Mouse (Mus musculus) subcutaneous adipose tissue, adult 2 months (tissue): ENCODE data around the gene Tcn2. TPM values are rescaled to one million over a fixed set of nuclear protein-coding genes. Genes with fewer than 3 reads are reported as not detected.

ENCODE experiments used
- polyA plus RNA-seq: library from polyadenylated mRNA; depleted of rRNA; stranded (reverse); fragments of >200 nt; gene quantifications from 2 replicates; pipeline ENCODE4 v1.2.3, GENCODE M21; 2012; ENCODE audit warnings: low replicate concordance; rRNA removed

Gene Tcn2
- polyA plus RNA-seq = 208 and 346 TPM in 2 replicates

GRCm38 (mm10) chr11:3931511-3932211, at the start of gene Tcn2:
TSS of gene Tcn2 (minus strand) at chr11:3932159.

GRCm38 (mm10) chr11:3976678-3977077, 44.7 kb upstream of the Tcn2 start, which contains the start of gene 4930556J24Rik:
TSS of gene 4930556J24Rik (minus strand) at chr11:3976778.

GRCm38 (mm10) chr11:3963610-3964415, 31.9 kb upstream of the Tcn2 start, which contains the start of gene Pes1:
TSS of gene Pes1 (plus strand) at chr11:3963975.

GRCm38 (mm10) chr11:3914109-3914840, 17.7 kb downstream of the Tcn2 start, which contains the start of gene Slc35e4:
TSS of gene Slc35e4 (minus strand) at chr11:3914664.

GRCm38 (mm10) chr11:3894406-3895281, 37.3 kb downstream of the Tcn2 start, which contains the start of the genes 4921536K21Rik and Dusp18:
TSS of gene 4921536K21Rik (minus strand) at chr11:3895098.
TSS of gene Dusp18 (plus strand) at chr11:3895240.

Other genes with a start within 250 kb of the Tcn2 start
- 2.4 and 4.8 TPM in 2 replicates for gene Osbp2, start 68.3 kb downstream of the Tcn2 start, polyA plus RNA-seq
- 0.76 and 0.80 TPM in 2 replicates for gene 4921536K21Rik, start 37.1 kb downstream of the Tcn2 start, polyA plus RNA-seq
- 11.0 and 16.4 TPM in 2 replicates for gene Dusp18, start 36.9 kb downstream of the Tcn2 start, polyA plus RNA-seq
- 14.7 and 14.8 TPM in 2 replicates for gene Slc35e4, start 17.5 kb downstream of the Tcn2 start, polyA plus RNA-seq
- gene Pes1, start 31.8 kb upstream of the Tcn2 start, polyA plus RNA-seq = 37.2 and 61.0 TPM in 2 replicates
- not detected in 2 replicates for gene 4930556J24Rik, start 44.6 kb upstream of the Tcn2 start, polyA plus RNA-seq
- gene Gal3st1, start 51.5 kb upstream of the Tcn2 start, polyA plus RNA-seq = 0.49 and 10.0 TPM in 2 replicates
- gene Sec14l4, start 99.3 kb upstream of the Tcn2 start, polyA plus RNA-seq = 0.58 and 1.5 TPM in 2 replicates
- gene Sec14l3, start 132.7 kb upstream of the Tcn2 start, polyA plus RNA-seq = 0.07 TPM in 1 of 2 replicates, not detected in the other
- 13.4 and 16.3 TPM in 2 replicates for gene Mtfp1, start 163.3 kb upstream of the Tcn2 start, polyA plus RNA-seq
- gene Sec14l2, start 191.3 kb upstream of the Tcn2 start, polyA plus RNA-seq = 1.0 and 1.6 TPM in 2 replicates
- gene Rnf215, start 203.0 kb upstream of the Tcn2 start, polyA plus RNA-seq = 37.3 and 38.1 TPM in 2 replicates
- gene Ccdc157, start 228.1 kb upstream of the Tcn2 start, polyA plus RNA-seq = 11.2 and 17.5 TPM in 2 replicates
- gene Sf3a1, start 228.2 kb upstream of the Tcn2 start, polyA plus RNA-seq = 15.5 and 41.9 TPM in 2 replicates